Mouse (Mus musculus): ENCODE measurements around the gene Acot7.

DNA sequence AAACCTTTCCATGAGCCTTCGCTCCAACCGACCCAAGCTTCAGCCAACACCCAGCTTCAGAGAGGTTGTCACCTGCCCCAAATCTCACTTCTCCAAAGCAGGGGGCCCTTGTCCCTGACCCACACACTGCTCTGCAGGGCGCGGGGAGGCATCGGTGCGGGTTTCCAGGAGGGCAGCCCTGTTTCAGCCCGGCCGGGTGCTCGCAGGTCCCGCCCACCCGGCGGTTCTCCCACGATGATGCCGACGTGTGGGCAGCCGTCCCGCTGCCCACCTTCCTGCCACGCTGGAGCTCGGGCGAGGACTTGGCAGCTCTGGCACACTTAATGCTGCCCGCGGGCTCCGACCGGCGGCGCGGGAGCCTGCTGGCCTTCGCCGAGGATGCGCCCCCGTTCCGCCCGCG is 104.8 kb downstream of the Acot7 start:
- TF ChIP-seq CTCF (IDR thresholded peaks at IDR 0.05; ENCODE audit: low read depth) (no peak), EP300 (IDR thresholded peaks at IDR 0.05; ENCODE audit: low read depth) (no peak)
